Mouse (Mus musculus): ENCODE measurements around the gene Lad1.

Gene Lad1

GRCm38 (mm10) chr1:135882385-135883109, 64.1 kb downstream of the Lad1 start:
- DNase-seq (ENCODE audit: low spot score), result peak; percentile 77
